Comparison of ENCODE assay signal across 8 mouse cellular contexts in the genomic region with DNA sequence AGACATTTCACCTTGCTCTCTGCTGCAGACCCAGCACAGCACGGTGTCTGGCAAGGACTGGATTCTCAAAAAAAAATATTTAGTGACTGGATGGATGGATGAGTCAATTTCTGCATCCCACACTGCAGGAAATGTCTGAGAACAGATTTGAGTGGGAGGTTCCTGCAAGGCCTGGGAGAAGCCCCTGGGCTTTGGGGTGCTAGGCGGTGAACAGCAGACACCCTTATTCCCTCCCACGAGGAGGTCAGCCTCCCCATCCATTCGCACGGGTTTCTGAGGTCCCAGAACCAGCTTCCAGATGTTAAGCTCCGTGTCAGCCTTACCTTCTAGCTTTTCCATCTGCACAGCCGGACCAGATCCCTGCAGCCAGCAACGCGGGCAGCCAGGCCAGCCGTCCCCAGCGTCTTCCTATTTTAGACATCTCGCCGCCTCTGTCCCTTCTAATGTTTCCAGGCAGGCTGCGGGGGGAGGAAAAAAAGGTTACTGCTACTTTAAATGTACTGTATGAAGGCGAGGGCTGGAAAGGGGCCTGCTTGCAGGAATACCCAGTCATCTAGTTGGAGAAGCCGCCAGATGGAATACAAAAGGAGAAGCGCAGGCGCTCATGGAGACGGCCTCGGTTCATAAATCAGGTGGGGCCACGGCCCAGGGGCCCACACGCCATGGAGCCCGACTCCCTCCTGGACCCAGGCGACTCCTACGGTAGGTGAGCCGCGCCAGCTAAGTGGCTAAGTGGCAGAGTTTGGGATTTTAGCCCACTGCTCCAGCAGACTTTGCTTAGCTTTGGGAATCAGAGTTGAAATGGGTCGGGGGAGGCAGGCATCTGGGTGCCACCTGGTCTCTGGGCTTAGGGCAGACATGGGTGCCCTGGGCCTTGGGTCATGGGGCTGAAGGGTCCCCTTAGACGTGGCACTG. TPM values are rescaled to one million over a fixed set of nuclear protein-coding genes. Genes with fewer than 3 reads are reported as not detected.
DNase-seq lines count a peak whose midpoint lies in the region.

Dab2ip (plus strand) TSS at position 356 of the 915 bp plus-strand sequence.

- WGBS in embryonic facial prominence, embryonic 10.5 days, result 53% methylated on average over 29 of the region's 29 CpGs
- WGBS in midbrain, embryonic 10.5 days, result 76% methylated on average over 29 of the region's 29 CpGs

- H3K36me3 ChIP-seq in embryonic facial prominence, embryonic 10.5 days (replicated peaks), result no peaks in the 10 kb centered on the region
- H3K36me3 ChIP-seq in midbrain, embryonic 10.5 days, result no peaks in the 10 kb centered on the region

- peaks cover 11% of the 10 kb centered on the region for H3K27me3 ChIP-seq in embryonic facial prominence, embryonic 10.5 days (replicated peaks; ENCODE audit: low read depth, poor library complexity, severe bottlenecking)
- H3K27me3 ChIP-seq in midbrain, embryonic 10.5 days (ENCODE audit: low read depth, poor library complexity, severe bottlenecking), result 0 out of 2 replicates have a peak, but pooled peaks cover 13% of the 10 kb centered on the region

- peaks cover 43% of the 10 kb centered on the region for H3K4me1 ChIP-seq in embryonic facial prominence, embryonic 10.5 days
- H3K4me1 ChIP-seq in midbrain, embryonic 10.5 days, result peaks cover 12% of the 10 kb centered on the region

- no peak for DNase-seq in thymus, postnatal 0 days (ENCODE audit: low spot score)
- DNase-seq in thymus, postnatal 14 days, result no peak
- DNase-seq in embryonic facial prominence, embryonic 10.5 days (ENCODE audit: low spot score), result peak; percentile 51
- DNase-seq in heart, adult 18-20 months, result peak; percentile 50 to 51
- DNase-seq in kidney, postnatal 4 days, result peak; percentile 39 to 68
- DNase-seq in midbrain, embryonic 10.5 days (ENCODE audit: low spot score), result no peak
- DNase-seq in telencephalon, adult 2 months (ENCODE audit: low read depth, low spot score), result peak; percentile 80
- no peak for DNase-seq in yolk sac, embryonic 10.5 days (ENCODE audit: low spot score)

- H3K9me3 ChIP-seq in embryonic facial prominence, embryonic 10.5 days, result no peaks in the 10 kb centered on the region
- H3K9me3 ChIP-seq in midbrain, embryonic 10.5 days (replicated peaks), result no peaks in the 10 kb centered on the region

- H3K4me3 ChIP-seq in embryonic facial prominence, embryonic 10.5 days, result peak within 1 kb of the TSS; percentile 36
- no peak within 1 kb of the TSS for H3K4me3 ChIP-seq in midbrain, embryonic 10.5 days

- H3K27ac ChIP-seq in embryonic facial prominence, embryonic 10.5 days (replicated peaks), result peak within 1 kb of the TSS; percentile 77
- peak within 1 kb of the TSS; percentile 57 for H3K27ac ChIP-seq in midbrain, embryonic 10.5 days (replicated peaks)

RNA-seq across cellular contexts. Expression of gene Dab2ip, which starts in this region (rescaled TPM):
- polyA plus RNA-seq in thymus, postnatal 0 days (2015; fragmentation: Nextera tagmentation; extraction: Ambion mirVana), result 15.4 and 19.0 TPM in 2 replicates
- polyA plus RNA-seq in embryonic facial prominence, embryonic 10.5 days (2016; fragmentation: Nextera tagmentation; extraction: Ambion mirVana), result 34.7 and 35.4 TPM in 2 replicates
- total RNA-seq in heart, adult 18-20 months (2021), result 10 to 100 TPM; 42.4 to 44.1 TPM
- polyA plus RNA-seq in midbrain, embryonic 10.5 days (2016; fragmentation: Nextera tagmentation; extraction: Ambion mirVana), result 19.7 and 24.7 TPM in 2 replicates

Comparison
In these comparisons a context has a peak if more than half of its experiments do, and no peak if none do; other contexts are left out.
1. DNase-seq: peak in embryonic facial prominence, embryonic 10.5 days (single experiment), heart, adult 18-20 months (2 of 2), kidney, postnatal 4 days (2 of 2) and telencephalon, adult 2 months (single experiment); none in thymus, postnatal 0 days (single experiment), thymus, postnatal 14 days (single experiment), midbrain, embryonic 10.5 days (single experiment) and yolk sac, embryonic 10.5 days (single experiment).